ENCODE assay signal across 8 mouse cellular contexts in the genomic region with DNA sequence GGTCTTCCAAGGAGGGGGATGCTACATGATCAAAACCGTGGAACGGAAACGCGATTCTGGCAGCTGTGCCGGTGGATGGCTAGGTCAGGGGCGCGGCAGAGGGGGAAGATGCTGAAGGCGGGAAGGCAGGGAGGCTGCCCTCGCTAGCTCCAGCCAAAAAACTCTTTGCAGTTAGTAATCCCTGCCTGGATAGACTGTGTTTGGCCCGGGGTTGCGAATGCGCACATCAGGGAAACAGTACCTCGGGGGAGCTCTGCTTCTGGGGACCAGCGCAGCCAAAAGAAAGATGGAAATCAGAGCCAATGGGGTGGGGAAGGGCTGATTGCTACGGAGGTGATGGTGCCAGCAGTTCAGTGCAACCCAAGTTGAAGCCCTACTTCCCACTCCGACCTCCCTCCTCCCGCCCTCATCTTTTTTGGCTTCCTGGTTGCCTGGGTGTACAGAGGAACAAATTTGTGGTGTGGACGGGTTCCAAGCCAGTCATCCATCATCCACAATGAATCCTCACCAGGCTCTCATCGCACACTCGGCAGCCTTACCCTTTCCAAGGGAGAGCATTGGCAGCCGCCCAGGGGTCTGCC. TPM values are rescaled to one million over a fixed set of nuclear protein-coding genes. Genes with fewer than 3 reads are reported as not detected.
DNase-seq lines count a peak whose midpoint lies in the region; ATAC-seq and TF ChIP-seq lines count a peak whose summit lies in the region.

No protein-coding gene starts in this region.

- peak; percentile 95 for ATAC-seq in hindbrain, embryonic 14.5 days (ENCODE audit: low FRiP score)
- ATAC-seq in midbrain, embryonic 16.5 days: peak; percentile 90
- ATAC-seq in monocyte, adult 5-6 weeks (replicated peaks; ENCODE audit: insufficient number of reproducible peaks, low FRiP score, low TSS enrichment, poor library complexity, severe bottlenecking): no peak

- H3K4me3 ChIP-seq in hindbrain, embryonic 14.5 days (replicated peaks; ENCODE audit: low read length): peak overlapping the region; percentile 23
- no peak overlapping the region; the same call in 1 of the 2 replicates for H3K4me3 ChIP-seq in left cerebral cortex, adult 2 months
- H3K4me3 ChIP-seq in midbrain, embryonic 16.5 days (ENCODE audit: low read depth, low read length): peak overlapping the region; percentile 32

- intact Hi-C loops in left cerebral cortex, adult 2 months (cut with DNase I): no loop called here

- peak; percentile 27 for DNase-seq in adipocyte (ENCODE audit: low spot score)
- DNase-seq in cerebellum, postnatal 25 days: peak; percentile 35 to 61
- DNase-seq in gastrocnemius, adult 8-10 months (ENCODE audit: low spot score in 2 of 2): peak; percentile 66 to 75
- peak; percentile 78 for DNase-seq in hindbrain, embryonic 14.5 days (ENCODE audit: low spot score)
- DNase-seq in left cerebral cortex, adult 2 months (ENCODE audit: extremely low spot score in 1 of 2, low spot score in 2 of 2): peak; percentile 25 to 33
- peak; percentile 32 for DNase-seq in urinary bladder, postnatal 25 days (ENCODE audit: low spot score)

- peaks cover 37% of the 10 kb centered on the region for H3K27me3 ChIP-seq in hindbrain, embryonic 14.5 days (ENCODE audit: control insufficient read depth, insufficient read depth, low read length)
- H3K27me3 ChIP-seq in midbrain, embryonic 16.5 days (ENCODE audit: control insufficient read depth, insufficient read depth, low read depth, low read length): peaks cover 13% of the 10 kb centered on the region

- peak overlapping the region; percentile 32; the same call in 1 of the 2 replicates for H3K9ac ChIP-seq in hindbrain, embryonic 14.5 days
- peak overlapping the region; percentile 52 for H3K9ac ChIP-seq in midbrain, embryonic 16.5 days (ENCODE audit: low read depth, low read length)

- under 1% methylated on average over 21 of the region's 21 CpGs for WGBS in hindbrain, embryonic 14.5 days
- WGBS in midbrain, embryonic 16.5 days: under 1% methylated on average over 21 of the region's 21 CpGs

- TF ChIP-seq CTCF in left cerebral cortex, adult 2 months (IDR thresholded peaks at IDR 0.05): no peak

- H3K36me3 ChIP-seq in hindbrain, embryonic 14.5 days (replicated peaks; ENCODE audit: control insufficient read depth, insufficient read depth): no peaks in the 10 kb centered on the region
- H3K36me3 ChIP-seq in midbrain, embryonic 16.5 days (ENCODE audit: control insufficient read depth, insufficient read depth, low read length): no peaks in the 10 kb centered on the region

- no peak overlapping the region for H3K27ac ChIP-seq in hindbrain, embryonic 14.5 days
- no peak overlapping the region for H3K27ac ChIP-seq in left cerebral cortex, adult 2 months
- no peak overlapping the region for H3K27ac ChIP-seq in midbrain, embryonic 16.5 days (ENCODE audit: low read length)

- peak overlapping the region; percentile 50 for H3K4me2 ChIP-seq in hindbrain, embryonic 14.5 days (replicated peaks)
- H3K4me2 ChIP-seq in midbrain, embryonic 16.5 days (ENCODE audit: low read length): peak overlapping the region; percentile 62

- H3K9me3 ChIP-seq in hindbrain, embryonic 14.5 days (ENCODE audit: control insufficient read depth, low read length): no peaks in the 10 kb centered on the region
- H3K9me3 ChIP-seq in midbrain, embryonic 16.5 days (replicated peaks; ENCODE audit: control insufficient read depth, low read length, poor library complexity, severe bottlenecking): no peaks in the 10 kb centered on the region

- peaks cover 14% of the 10 kb centered on the region; the same call in 1 of the 2 replicates for H3K4me1 ChIP-seq in hindbrain, embryonic 14.5 days (replicated peaks; ENCODE audit: control insufficient read depth, insufficient read depth, low read length)
- peaks cover 4% of the 10 kb centered on the region for H3K4me1 ChIP-seq in midbrain, embryonic 16.5 days (ENCODE audit: control insufficient read depth, insufficient read depth, low read length)

RNA-seq across cellular contexts. Expression of gene Lmx1a, which starts 28.4 kb away (rescaled TPM):
- total RNA-seq in gastrocnemius, adult 8-10 months (2022): under 1 TPM in 3 of 4 experiments, not detected in 1; 0.10 to 0.19 (median 0.16) TPM
- polyA plus RNA-seq in hindbrain, embryonic 14.5 days (2014; fragmentation: Nextera tagmentation; extraction: Ambion mirVana): 3.3 and 4.7 TPM in 2 replicates
- not detected for total RNA-seq in left cerebral cortex, adult 2 months (2021)
- 5.9 and 8.4 TPM in 2 replicates for polyA plus RNA-seq in midbrain, embryonic 16.5 days (2015; fragmentation: Nextera tagmentation; extraction: Ambion mirVana)
- not detected in 3 replicates for total RNA-seq in monocyte, adult 5-6 weeks (2017)

Comparison
In these comparisons a context has a peak if more than half of its experiments do, and no peak if none do; other contexts are left out.
1. DNase-seq: peak in every context shown above with its lines; median percentile 78 in hindbrain, embryonic 14.5 days; 70 in gastrocnemius, adult 8-10 months; 48 in cerebellum, postnatal 25 days; 32 in urinary bladder, postnatal 25 days; 29 in left cerebral cortex, adult 2 months; 27 in adipocyte.